Mouse (Mus musculus): Measurements from ENCODE around the gene Aebp1.

DNA sequence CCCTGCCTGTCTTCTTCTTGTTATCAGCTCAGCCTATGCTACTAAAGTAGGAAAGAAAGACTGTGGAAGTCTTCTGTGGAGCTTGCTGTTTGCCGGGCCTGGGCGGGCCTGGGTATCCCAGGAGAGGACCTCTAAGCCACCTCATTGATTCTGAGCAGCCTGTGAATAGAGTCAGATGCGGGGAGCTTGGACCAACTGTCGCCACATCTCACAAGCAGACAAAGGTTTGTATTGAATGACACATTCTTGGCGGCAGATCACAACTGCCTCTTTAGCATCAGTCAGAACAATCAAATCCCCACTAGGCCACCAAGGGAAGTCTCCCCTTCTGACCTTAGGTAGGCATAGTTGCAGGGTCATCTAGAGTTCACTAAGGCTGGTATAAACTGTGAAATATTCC is 25.5 kb downstream of the Aebp1 start:
- no peak for TF ChIP-seq POLR2A (IDR thresholded peaks at IDR 0.05; ENCODE audit: control insufficient read depth, extremely low read depth, insufficient read depth, low read length, poor library complexity)
- no peak for TF ChIP-seq CTCF (IDR thresholded peaks at IDR 0.05; ENCODE audit: borderline replicate concordance, control insufficient read depth, extremely low read depth, insufficient read depth, low read length, poor library complexity)
